Mouse (Mus musculus): ENCODE measurements around the gene Lama5. TPM values are rescaled to one million over a fixed set of nuclear protein-coding genes. Genes with fewer than 3 reads are reported as not detected.
"Not testable (repeated sequence)": the region's sequence is repeated elsewhere in the genome, so short reads cannot be mapped to it uniquely, and the experiment has no call there.

The Lama5 gene
- polyA plus RNA-seq (2017; shearing (Covaris generic)): 1 to 10 TPM in 1 of 2 experiments, under 1 TPM in 1; 0.30 to 1.4 TPM

- ATAC-seq: peak; percentile 17
Observed at GRCm38 (mm10) chr2:180225762-180226378, at the start of gene Lama5. Lama5 (minus strand) TSS chr2:180225859.

- ATAC-seq: no peak
Observed at GRCm38 (mm10) chr2:180274523-180274922, 48.9 kb upstream of the Lama5 start.

GRCm38 (mm10) chr2:180273394-180274244, 48.0 kb upstream of the Lama5 start, which contains the start of gene Cables2:
Cables2 (minus strand) TSS chr2:180273496.
- peak; percentile 86 for ATAC-seq

GRCm38 (mm10) chr2:180272884-180273321, 47.2 kb upstream of the Lama5 start:
- ATAC-seq: peak; percentile 8

- no peak for ATAC-seq
Observed at GRCm38 (mm10) chr2:180271804-180272395, 46.2 kb upstream of the Lama5 start.

GRCm38 (mm10) chr2:180270537-180271255, 45.0 kb upstream of the Lama5 start:
- ATAC-seq: no peak

- ATAC-seq: no peak
Observed at GRCm38 (mm10) chr2:180269329-180269728, 43.7 kb upstream of the Lama5 start.

- ATAC-seq: no peak
Observed at GRCm38 (mm10) chr2:180267955-180268354, 42.3 kb upstream of the Lama5 start.

- no peak for ATAC-seq
Observed at GRCm38 (mm10) chr2:180262891-180263290, 37.2 kb upstream of the Lama5 start.

GRCm38 (mm10) chr2:180262441-180262840, 36.8 kb upstream of the Lama5 start:
- no peak for ATAC-seq

- ATAC-seq: no peak
Observed at GRCm38 (mm10) chr2:180261901-180262300, 36.2 kb upstream of the Lama5 start.

GRCm38 (mm10) chr2:180260610-180261480, 35.2 kb upstream of the Lama5 start:
- ATAC-seq: no peak

- not testable (repeated sequence) for ATAC-seq
Observed at GRCm38 (mm10) chr2:180259826-180260609, 34.4 kb upstream of the Lama5 start.

GRCm38 (mm10) chr2:180258951-180259484, 33.4 kb upstream of the Lama5 start:
- not testable (repeated sequence) for ATAC-seq

GRCm38 (mm10) chr2:180257963-180258865, 32.6 kb upstream of the Lama5 start:
- no peak for ATAC-seq

GRCm38 (mm10) chr2:180257001-180257521, 31.4 kb upstream of the Lama5 start, which contains the start of gene Rps21:
Rps21 (plus strand) TSS chr2:180257377.
- ATAC-seq: peak; percentile 92

GRCm38 (mm10) chr2:180256296-180257000, 30.8 kb upstream of the Lama5 start:
- peak; percentile 32 for ATAC-seq

GRCm38 (mm10) chr2:180255701-180256100, 30.0 kb upstream of the Lama5 start:
- no peak for ATAC-seq
